Mouse (Mus musculus) right cerebral cortex, postnatal 36 days (tissue): Measurements from ENCODE around the gene Col4a2.

Experiments used
- DNase-seq, 2 experiments: peaks; one replicate each; pipeline ENCODE4 v3.0.0; 2022; ENCODE audit warnings: low spot score in 2 of 2, mixed read lengths in 1 of 2

Gene Col4a2

DNA sequence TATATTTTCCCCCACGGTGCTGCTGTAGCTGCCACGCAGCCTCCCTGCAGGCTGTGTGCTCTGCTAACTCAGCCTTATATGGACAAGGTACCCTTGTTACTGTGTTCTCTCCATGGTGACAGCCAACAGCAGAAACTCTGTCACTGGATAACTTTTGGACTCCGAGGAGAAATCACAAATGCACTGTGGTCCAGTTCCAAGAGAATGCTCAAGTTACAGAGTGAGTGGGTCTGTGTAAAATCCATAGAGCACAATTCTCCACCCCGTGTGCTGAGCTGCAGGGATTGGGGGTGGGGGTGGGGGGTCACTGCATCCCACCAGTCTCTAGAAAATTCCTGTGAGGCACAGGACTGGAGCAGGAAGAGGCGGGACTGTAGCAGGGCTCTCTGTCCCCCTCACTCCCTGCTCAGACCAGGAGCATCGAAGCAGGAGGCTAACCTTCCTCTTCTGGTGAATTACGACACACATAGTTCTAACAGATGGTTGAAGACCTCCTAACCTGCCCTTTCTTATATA lies 45.4 kb downstream of the Col4a2 start:
- no peak for DNase-seq

GRCm38 (mm10) chr8:11359846-11360245 lies 47.2 kb downstream of the Col4a2 start:
- DNase-seq: no peak

DNA sequence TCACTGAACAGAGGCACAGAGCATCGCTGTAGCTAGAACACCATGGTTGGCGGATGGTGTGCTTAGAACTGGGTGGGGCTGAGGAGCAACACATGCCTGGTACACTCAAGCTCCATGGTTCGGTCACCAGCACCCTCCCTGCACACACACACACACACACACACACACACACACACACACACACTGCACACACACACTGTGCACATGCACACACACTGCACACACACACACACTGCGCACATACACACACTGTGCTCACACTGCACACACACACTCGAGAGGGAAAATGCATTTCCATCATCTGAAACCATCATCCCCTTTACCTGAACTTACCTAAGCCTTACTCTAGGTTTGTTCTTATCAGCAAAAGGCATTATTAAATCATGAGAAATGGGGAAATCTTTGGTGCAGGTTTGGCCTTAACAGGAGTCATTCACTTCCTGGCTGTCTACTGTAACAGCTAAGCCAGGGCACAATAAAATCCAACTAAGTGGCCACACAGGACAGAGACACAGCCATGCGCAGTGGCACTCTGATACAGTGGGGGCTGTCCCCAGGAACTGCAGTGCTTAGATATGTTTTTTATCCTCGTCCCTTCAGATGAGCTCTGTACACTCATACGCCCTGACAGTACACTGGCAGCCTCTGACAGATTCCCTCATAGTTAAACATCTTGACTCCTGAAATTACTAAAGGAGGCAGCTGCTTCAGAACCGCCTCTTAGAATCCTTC lies 49.1 kb downstream of the Col4a2 start:
- DNase-seq: no peak

DNA sequence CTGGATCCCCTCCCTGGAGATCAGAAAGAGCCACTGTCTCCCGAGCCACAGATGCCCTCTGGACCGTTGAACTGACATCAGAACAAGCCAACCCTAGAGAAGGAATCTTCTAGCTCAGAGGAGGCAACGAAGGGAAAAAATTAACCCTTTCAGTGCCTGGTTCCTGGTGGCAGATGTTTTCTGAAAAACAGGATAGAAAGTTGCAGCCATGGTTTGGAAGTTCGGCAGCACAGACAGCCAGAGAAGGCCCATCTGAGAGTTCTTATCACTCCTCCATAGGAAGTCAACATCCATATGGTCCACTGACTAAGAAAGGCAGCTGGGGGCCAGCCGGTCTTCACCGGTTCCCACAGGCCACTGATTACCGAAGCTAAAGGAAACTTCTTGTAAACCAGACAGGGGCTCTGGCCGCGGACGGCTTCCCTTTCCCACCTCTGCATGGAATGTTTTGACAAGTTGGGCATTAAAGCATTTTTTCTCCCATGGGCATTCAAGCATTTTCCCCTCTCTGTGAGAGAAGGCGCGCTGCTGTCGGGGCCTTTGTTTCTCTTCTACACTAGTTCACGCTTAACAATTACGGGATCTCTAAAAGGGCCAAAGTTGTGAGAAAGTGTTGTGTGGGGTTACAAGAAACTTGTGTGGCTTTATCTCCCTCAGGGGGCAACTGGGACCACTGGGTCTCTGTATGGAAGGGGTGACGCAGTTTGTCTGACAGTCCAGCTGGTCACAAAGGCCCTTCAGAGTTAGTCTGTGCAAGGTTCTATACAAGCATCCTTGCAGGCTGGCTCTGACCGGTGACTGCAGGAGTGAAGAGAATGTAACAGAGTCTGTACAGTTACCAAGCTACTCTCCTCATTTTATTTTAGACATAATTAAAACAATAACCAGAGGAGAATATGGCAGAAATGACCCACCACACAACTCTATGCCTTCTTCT lies 49.9 kb downstream of the Col4a2 start:
- DNase-seq: no peak

- no peak for DNase-seq
Measured at GRCm38 (mm10) chr8:11363340-11364126, 50.9 kb downstream of the Col4a2 start.

DNA sequence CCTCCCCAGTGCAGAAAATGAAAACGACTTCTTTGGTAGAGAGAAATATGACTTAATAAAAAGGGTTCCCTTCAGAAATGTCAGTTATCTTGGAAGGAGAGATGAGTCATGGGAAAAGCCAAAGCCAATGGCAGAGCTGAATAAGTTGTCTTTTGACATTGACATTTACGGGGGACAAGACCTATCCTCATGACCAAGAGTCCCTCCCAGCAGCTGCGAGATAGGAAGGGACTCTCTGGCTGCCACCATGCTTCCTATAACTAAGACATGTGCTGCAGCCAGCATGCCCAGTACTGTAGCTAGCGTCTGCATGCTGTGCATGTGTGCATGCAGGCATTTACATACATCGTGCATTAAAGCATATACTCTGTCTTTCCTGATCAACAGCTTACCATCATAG lies 53.6 kb downstream of the Col4a2 start:
- DNase-seq: no peak

DNA sequence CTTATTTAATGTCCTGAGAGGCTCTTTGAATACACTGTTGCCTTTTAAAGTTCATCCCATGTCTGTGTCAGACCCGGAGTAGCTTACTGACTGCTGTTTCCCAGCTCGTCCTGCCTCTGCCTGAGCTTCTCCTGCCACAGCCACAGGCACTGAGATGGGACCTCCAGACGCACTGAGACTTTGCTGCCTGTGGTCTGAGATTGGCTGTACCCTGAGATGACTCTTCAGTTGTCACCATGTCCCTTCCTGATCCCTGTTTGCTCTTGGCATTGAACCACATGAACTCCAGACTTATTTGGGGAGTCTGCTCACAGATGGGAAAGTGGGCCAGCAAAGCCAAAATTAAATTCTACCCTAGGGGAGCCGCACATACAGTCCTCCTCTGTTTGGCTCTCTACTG lies 54.1 kb downstream of the Col4a2 start:
- DNase-seq: no peak

- no peak for DNase-seq
Measured at GRCm38 (mm10) chr8:11367670-11368069, 55.1 kb downstream of the Col4a2 start.

GRCm38 (mm10) chr8:11369526-11370203 lies 57.1 kb downstream of the Col4a2 start:
- DNase-seq: no peak

DNA sequence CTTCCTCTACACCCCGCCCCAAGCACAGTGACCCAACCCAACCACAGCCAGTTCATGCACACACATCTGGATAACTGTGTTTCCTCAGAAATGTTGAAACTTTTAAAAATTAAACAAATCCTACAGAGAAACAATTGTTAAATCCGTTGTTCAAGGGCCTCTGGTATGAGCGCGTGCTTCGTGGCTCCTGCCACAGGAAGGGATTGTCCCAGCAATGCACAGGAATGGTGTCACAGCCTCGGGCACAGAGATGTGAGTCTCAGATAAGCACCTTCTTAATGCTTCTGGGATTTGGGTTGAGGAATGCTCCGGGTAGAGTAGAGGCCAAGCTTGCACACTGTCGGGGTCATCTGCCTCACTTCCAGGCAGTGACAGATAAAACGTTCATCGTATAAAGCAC lies 58.7 kb downstream of the Col4a2 start:
- DNase-seq: no peak

GRCm38 (mm10) chr8:11372080-11372479 lies 59.5 kb downstream of the Col4a2 start:
- peak; percentile 52 to 63 for DNase-seq

DNA sequence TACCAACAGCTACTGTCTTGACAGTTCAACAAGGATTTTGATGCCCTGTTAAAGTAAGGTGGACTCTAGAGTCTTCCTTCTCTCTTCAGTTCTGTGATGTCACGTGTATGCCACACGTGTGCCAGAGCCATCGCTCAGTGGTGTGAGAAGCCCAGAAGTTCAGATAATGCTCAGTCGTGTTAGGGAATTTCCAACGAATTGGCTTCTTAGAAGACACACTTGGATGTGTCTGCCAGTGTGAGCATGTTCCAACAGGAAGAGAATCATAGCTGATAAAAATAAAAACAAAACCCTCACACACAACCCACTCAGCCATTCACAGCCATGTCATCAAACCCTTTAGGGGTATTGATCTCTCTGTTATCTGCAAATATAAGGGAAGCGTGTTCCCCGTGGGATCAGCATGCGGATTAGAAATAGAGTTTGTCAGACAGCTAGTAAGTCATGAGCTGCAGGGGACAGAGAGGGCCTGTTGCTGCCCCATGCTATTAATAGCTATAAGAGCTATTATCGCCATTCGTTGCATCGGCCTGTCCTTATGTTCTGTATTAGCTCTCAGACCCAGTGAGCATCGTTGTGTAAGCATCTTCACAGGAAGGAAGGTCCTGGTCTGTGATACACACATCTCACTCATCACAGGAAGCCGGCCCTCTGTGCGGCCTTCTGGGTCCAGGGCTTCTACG lies 61.2 kb downstream of the Col4a2 start:
- DNase-seq: no peak

DNA sequence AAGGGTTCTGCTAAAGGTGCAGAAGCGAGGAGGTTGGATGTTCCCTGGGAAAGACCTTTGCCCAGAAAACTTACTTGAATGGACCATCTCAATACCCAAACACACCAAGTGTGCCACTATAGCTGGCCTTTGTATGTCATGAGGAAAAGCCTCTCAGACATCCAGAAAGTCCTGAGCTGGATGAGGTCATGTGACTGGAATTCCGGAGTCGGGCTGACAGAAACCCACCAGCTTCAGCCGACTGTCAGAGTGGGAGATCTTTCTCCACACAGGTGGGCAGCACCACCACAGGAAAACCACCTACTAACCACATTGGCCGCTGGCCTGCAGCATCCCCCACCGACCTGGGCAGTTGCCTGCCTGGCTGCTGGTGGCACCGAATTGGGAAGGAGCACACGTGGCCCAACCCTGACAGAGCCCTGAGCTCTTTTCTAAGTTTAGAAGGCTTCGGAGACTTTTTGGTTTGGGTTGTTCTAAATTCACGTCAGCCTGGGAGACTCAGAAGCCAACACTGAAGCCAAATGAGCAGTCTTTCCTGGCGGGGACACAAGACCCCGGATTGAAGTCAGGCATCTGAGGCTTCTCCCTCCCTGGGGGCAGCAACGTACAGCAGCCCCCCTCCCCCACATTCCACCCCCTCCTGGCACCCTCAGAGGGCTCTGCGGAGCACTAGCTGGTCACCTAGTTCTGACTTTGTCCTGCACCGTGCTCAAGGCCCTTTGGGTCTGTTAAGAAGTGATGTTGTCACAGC lies 61.9 kb downstream of the Col4a2 start:
- no peak for DNase-seq

DNA sequence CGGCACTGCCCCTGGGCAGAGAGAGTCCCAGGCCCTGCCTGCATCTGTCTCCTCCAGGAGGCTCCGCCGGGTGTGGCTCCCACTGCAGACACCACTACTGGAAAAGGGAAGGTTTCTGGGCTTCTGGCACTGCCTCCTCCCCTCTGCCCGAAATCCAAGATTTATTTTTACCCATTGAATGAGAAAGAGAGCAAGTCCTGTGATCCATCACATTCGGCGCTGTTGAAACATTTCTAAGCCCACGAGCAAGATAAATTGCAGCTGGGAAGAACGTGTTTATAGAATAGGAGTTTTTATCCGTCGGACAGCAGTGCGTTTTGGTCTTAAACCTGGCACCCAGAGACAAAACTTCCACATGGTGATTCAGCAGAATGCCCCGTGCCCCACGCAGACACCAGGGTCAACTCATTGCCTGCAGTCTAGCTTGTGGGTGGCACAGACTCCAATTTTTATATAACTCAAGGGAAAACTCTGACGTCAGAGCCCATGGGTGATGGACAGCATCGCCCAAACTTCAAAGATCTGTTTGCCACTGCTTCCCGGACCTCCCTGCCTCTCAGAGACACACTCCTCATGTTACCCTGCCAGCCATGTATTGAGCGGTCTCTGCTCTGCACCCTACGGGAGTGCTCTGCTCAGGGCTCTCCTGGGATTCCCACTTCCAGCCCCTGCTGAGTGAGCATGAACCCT lies 63.3 kb downstream of the Col4a2 start:
- DNase-seq: no peak

DNA sequence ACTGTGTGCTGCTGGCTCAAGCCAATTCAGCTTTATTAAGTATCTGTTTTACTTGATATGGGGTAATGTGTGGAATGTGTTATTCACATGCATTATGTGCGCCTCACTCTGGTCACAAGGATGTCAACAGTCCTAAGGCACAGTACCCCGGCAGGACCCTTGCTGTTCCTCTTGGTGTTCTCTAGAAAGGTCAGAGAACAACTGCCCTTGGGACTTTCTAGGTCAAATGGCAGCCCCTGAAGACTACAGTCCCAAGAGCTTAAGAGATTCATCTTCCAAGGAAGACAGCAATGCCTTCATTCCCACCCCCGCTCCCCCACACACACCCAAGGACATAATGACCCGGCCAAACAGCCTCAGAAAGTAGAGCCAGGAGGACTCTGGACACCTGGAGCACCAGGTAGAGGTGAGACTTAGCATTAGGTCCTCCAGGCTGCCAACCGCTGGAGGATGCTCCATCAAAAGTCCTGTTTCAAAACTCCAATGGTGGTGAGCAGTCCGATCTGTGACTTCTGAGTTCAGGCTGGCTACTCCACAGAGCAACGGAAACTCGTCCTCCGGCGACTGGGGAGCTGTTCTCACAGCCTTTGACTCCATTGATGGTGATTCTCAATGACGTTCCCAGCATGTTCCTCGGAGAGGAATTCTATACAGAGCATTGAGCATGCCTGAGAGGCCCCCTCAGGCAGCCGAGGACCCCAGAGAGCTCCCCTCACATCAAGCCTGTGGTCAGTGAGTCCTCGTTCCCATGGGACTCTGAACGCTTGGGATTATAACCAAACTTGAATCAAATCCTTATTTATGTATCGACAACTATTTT lies 65.0 kb downstream of the Col4a2 start:
- no peak for DNase-seq

DNA sequence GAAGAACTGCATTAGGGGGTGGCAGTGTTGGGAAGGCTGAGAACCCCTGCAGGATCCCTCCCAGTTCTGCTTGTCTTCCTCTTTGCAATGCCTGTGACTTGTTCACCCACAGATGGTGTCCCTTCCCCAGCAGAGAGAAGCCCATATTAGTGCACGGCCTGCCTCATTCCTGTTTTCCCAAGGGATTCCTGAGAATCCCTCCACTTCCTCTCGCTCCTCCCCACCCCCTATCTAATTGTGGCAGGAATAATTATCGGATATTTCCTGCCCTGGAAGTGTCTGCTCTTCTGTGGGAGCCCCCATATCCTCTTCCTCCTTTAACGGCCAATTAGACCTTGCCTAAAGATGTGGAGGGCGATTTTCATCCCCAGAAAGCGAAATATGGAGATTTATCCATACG lies 67.0 kb downstream of the Col4a2 start:
- DNase-seq: no peak

GRCm38 (mm10) chr8:11381544-11381943 lies 68.9 kb downstream of the Col4a2 start:
- no peak for DNase-seq

DNA sequence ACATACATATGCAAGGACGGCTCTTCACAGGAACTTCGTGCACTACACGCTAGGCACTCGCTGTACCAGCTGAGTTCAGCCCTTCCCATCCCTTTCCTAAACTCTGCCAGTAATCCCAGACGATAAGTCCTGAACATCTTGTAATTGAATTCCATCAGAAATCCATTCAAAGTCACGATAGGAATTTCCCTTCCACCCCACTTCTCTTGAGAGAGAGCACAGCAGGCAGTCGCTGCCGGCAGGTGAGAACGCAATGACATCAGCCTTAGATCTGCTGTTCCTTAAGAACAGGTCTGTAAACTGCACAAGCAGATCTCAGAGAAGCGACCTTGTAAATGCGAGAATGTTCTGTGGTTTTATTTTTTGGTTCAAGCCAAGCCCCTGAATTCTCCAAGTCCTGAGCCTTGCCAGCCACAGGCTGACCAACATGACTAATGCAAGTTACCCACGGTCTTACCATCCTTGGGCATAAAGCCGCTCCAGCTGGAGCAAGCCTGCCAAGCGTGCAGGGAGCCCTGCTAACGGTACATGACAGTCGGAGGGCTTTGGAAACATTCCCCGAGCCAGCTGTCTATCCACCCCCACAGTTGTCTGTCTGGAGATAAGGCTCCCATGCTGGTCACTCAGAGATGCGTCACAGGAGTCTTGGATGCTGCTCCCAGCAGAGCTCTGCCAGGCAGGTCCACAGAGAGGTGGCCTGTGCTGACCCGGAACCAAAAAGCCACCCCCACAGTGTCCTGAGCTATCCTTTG lies 69.6 kb downstream of the Col4a2 start:
- DNase-seq: peak; percentile 74 to 84
